Mouse (Mus musculus) forebrain, embryonic 13.5 days (tissue): ENCODE data around the gene Gsta1. TPM values are rescaled to one million over a fixed set of nuclear protein-coding genes. Genes with fewer than 3 reads are reported as not detected.
"Not testable (repeated sequence)": the region's sequence is repeated elsewhere in the genome, so short reads cannot be mapped to it uniquely, and the experiment has no call there.

Source experiments
- ATAC-seq: fragments of 200-750 bp; cut with Nextera tagmentation; 2 replicates; pipeline ENCODE4 v1.8.0; 2017
- H3K27ac ChIP-seq: fragments of 300-500 bp; sonication (generic); 2 replicates; pipeline ENCODE4 v1.5.1; 2015; ENCODE audit warnings: inconsistent platforms, mild to moderate bottlenecking, moderate library complexity
- H3K27me3 ChIP-seq: fragments of 300-500 bp; sonication (generic); 2 replicates; pipeline ENCODE4 v1.6.1; 2015; ENCODE audit warnings: mild to moderate bottlenecking, inconsistent platforms
- H3K36me3 ChIP-seq: fragments of 300-500 bp; sonication (generic); 2 replicates; pipeline ENCODE4 v1.6.1; 2015; ENCODE audit warnings: mild to moderate bottlenecking, inconsistent platforms; ENCODE audit not compliant: poor library complexity, severe bottlenecking
- H3K4me1 ChIP-seq: fragments of 300-500 bp; sonication (generic); 2 replicates; pipeline ENCODE4 v1.6.1; 2015; ENCODE audit warnings: inconsistent platforms
- H3K4me2 ChIP-seq: fragments of 300-500 bp; sonication (generic); 2 replicates; pipeline ENCODE4 v1.6.1; 2015; ENCODE audit warnings: inconsistent platforms, mild to moderate bottlenecking, moderate library complexity
- H3K4me3 ChIP-seq: fragments of 300-500 bp; sonication (generic); 2 replicates; pipeline ENCODE4 v1.5.1; 2015; ENCODE audit warnings: mild to moderate bottlenecking, inconsistent platforms
- H3K9ac ChIP-seq: fragments of 300-500 bp; sonication (generic); 2 replicates; pipeline ENCODE4 v1.6.1; 2015; ENCODE audit warnings: mild to moderate bottlenecking, inconsistent platforms
- H3K9me3 ChIP-seq: fragments of 300-500 bp; sonication (generic); replicated peaks from 2 replicates; pipeline ENCODE4 v1.6.1; 2016; ENCODE audit warnings: inconsistent platforms
- WGBS: fragments of 180-500 bp; shearing (Covaris S2); methylation state at CpG from one replicate; pipeline ENCODE4 v1.1.7; 2015; 5-methylcytosine and 5-hydroxymethylcytosine counted together
- polyA plus RNA-seq: library from polyadenylated mRNA; unstranded; fragments of >200 nt; fragmentation: Nextera tagmentation; extraction: Ambion mirVana; gene quantifications from 2 replicates; pipeline ENCODE4 v1.2.1, GENCODE M21; 2015

Gsta1 gene
- polyA plus RNA-seq, 1 experiment from 2014 or later, result not detected

DNA sequence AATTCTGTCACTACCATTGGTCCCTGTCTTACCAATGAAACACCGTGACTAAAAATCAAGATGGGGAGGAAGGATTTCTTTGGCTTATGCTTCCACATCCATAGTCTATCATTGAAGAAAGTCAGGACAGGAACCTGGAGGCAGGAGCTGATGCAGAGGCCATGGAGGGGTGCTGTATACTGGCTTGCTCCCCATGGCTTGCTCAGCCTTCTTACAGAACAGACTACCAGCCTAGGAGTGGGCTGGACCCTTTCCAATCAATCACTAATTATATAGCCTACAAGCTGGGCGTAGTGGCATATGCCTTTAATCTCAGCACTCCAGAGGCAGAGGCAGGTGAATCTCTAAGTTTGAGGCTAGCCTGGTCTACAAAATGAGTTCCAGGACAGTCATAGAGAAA is 19.6 kb upstream of the Gsta1 start:
- no peak overlapping the region for H3K9ac ChIP-seq
- WGBS, result 100% methylated on average over 2 of the region's 2 CpGs
- no peak overlapping the region for H3K27ac ChIP-seq
- 0 out of 2 replicates have a peak, but pooled peaks cover 2% of the 10 kb centered on the region for H3K9me3 ChIP-seq
- H3K4me3 ChIP-seq, result no peak overlapping the region
- no peaks in the 10 kb centered on the region for H3K4me1 ChIP-seq
- H3K27me3 ChIP-seq, result no peaks in the 10 kb centered on the region
- H3K36me3 ChIP-seq, result no peaks in the 10 kb centered on the region
- ATAC-seq, result no peak
- H3K4me2 ChIP-seq, result no peak overlapping the region

DNA sequence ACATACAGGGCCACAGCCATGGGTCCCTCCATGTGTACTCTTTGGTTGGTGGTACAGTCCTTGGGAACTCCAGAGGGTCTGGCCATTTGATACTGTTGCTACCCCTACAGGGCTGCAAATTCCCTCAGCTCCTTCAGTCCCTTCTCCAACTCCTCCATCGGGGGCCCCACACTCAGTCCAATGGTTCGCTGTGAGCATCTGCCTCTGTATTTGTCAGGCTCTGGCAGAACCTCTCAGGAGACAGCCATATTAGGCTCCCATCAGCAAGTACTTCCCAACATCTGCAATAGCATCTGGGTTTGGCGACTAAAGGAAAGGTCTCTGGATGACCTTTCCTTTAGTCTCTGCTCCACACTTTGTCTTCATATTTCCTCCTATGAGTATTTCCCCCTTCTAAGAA is 18.9 kb upstream of the Gsta1 start:
- no peak overlapping the region for H3K9ac ChIP-seq
- no peak for ATAC-seq
- H3K9me3 ChIP-seq, result 0 out of 2 replicates have a peak, but pooled peaks cover 2% of the 10 kb centered on the region
- 96% methylated on average over 3 of the region's 3 CpGs for WGBS
- H3K4me2 ChIP-seq, result no peak overlapping the region
- H3K4me1 ChIP-seq, result no peaks in the 10 kb centered on the region
- no peaks in the 10 kb centered on the region for H3K27me3 ChIP-seq
- no peaks in the 10 kb centered on the region for H3K36me3 ChIP-seq
- H3K4me3 ChIP-seq, result no peak overlapping the region
- H3K27ac ChIP-seq, result no peak overlapping the region

DNA sequence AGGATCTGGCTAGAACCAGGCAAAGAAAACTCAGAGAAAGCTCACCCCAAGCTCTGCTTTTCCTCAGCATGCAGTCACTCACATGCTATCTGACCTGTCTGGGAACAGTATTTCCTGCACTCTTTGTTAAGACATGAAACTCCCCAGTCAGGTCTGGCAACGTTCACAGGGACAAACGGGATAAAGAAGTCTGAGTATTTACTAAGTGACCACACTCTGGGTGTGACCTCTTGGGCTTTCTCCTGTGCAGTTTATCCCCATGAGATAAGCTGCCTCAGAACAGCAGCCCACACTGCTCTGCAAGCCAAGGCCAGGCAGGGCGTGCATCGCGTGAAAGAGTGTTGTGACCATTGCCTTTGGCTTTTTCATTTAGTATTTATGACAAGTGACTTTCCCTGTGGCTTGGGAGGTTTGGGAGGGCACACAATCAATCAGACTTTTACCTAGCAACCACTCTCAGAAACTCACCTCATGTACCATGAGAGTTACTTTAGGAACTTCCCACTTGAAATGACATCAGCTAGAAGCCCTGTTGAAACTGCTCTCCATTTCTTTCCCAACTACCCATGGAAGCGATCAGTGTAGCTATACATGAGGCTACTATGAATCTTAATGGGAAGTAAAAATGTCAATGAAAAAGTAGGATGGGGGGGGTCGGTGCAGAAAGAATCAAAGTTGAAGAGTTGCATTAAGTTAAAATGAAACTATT is 18.0 kb upstream of the Gsta1 start:
- Histone ChIP-seq H3K36me3 (no peaks in the 10 kb centered on the region), H3K27me3 (no peaks in the 10 kb centered on the region), H3K4me1 (no peaks in the 10 kb centered on the region), H3K9me3 (0 out of 2 replicates have a peak, but pooled peaks cover 2% of the 10 kb centered on the region), H3K27ac (no peak overlapping the region), H3K4me3 (no peak overlapping the region), H3K9ac (no peak overlapping the region), H3K4me2 (no peak overlapping the region)
- ATAC-seq, result no peak
- 87% methylated on average over 7 of the region's 7 CpGs for WGBS

DNA sequence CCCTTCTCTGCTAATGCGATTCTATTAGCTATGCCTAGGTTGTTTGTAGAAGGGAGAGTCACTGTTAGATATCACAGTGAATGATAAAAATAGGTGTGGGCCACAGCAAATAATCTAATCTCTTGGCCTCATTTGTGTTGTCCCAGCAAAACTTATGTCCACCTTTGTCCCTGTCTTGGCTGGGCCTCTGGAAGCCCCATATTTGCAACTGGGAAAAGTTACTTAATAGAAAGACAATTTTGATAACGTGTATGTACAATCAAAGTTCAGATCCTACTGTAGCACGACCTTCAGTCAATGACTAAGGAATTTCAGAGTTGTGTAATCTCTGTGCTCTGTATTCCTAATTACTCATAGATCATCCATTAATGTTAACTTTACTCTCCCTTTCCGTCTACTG is 13.4 kb upstream of the Gsta1 start:
- 81% methylated on average over 4 of the region's 4 CpGs for WGBS
- no peak overlapping the region for H3K27ac ChIP-seq

DNA sequence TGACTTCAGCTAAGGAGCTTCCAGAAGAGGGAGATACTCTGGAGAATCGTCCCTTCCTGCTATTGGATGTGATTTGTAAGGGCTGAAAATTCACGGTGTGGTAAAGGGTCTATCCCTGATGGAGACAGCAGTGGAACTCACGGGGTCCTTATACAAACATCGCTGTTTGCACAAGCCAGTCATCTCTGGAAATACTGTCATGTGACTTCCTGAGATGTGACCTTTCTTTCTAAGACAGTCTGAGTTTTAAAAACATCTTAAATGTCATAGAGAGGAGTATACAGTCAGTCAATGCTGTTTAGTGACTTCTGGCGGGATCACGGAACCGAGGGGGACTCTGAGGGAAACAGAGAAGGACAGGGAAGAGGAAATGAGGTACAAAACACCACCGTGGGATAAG is 7.8 kb upstream of the Gsta1 start:
- no peak overlapping the region for H3K27ac ChIP-seq
- no peak overlapping the region for H3K4me3 ChIP-seq
- 89% methylated on average over 8 of the region's 8 CpGs for whole genome bisulfite sequencing
- H3K9me3 ChIP-seq, result no peaks in the 10 kb centered on the region
- no peaks in the 10 kb centered on the region for H3K27me3 ChIP-seq
- no peak for ATAC-seq
- H3K9ac ChIP-seq, result no peak overlapping the region
- H3K4me2 ChIP-seq, result no peak overlapping the region
- no peaks in the 10 kb centered on the region for H3K36me3 ChIP-seq
- no peaks in the 10 kb centered on the region for H3K4me1 ChIP-seq

More for the DNA sequence above, 13.4 kb upstream of the Gsta1 start:
- Histone ChIP-seq H3K9ac (no peak overlapping the region), H3K4me2 (no peak overlapping the region), H3K4me1 (no peaks in the 10 kb centered on the region), H3K4me3 (no peak overlapping the region), H3K9me3 (0 out of 2 replicates have a peak, but pooled peaks cover 2% of the 10 kb centered on the region), H3K27me3 (no peaks in the 10 kb centered on the region), H3K36me3 (no peaks in the 10 kb centered on the region)
- ATAC-seq, result no peak

DNA sequence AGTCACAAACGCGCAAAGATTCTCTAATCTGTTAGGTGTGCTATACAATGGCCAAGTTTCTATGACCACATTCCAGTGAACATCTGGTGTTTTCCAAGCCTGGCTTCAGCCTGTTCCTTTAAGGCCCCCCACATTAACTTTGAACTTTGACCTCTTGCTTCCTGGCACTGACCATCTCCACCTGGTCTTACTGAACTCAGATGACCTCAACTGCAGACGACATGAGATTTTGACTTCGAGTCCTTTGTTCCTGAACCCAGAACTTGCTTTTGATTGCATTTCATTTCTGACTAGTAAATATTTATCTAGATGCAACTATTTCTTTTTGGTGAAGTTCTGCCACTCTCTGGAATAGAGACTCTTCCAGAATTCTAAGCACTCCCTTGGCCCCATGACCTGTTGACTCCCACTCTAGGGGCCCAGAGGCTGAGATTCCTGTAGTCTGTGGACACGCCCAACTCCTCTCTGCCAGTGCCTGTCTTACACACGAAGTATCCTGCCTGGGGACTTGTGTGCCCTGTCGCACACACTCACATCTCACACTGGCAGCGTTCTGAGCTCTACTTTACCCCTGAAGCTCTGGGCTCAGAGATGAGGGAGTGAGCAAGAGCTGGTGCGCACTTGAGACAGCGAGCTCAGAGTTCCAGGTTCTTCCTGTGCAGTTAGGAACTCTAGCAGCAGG is 7.1 kb upstream of the Gsta1 start:
- H3K9ac ChIP-seq, result no peak overlapping the region
- H3K27me3 ChIP-seq, result no peaks in the 10 kb centered on the region
- no peak for ATAC-seq
- H3K36me3 ChIP-seq, result no peaks in the 10 kb centered on the region
- H3K4me2 ChIP-seq, result no peak overlapping the region
- H3K27ac ChIP-seq, result no peak overlapping the region
- 87% methylated on average over 10 of the region's 10 CpGs for WGBS
- H3K4me1 ChIP-seq, result no peaks in the 10 kb centered on the region
- no peak overlapping the region for H3K4me3 ChIP-seq
- H3K9me3 ChIP-seq, result no peaks in the 10 kb centered on the region

DNA sequence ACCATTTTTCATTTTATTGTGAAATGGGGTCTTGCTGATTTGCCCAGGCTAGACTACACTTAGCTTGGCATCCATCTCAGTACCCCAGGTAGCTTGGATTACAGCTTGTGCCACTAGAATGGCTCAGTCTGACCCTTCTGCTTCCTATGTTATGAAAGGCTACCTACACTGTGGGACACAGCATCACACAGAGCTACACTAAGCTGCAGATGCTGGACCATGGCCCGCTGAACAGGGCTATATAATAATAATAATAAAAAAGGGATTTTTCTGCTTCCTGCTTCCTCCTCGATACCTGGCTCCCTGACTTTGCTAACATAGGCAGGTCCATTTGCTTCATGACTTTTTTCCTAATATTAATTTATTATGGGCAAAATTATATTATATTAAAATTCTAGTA is 6.0 kb upstream of the Gsta1 start:
- ATAC-seq, result no peak
- WGBS, result 92% methylated on average over 2 of the region's 2 CpGs
- no peaks in the 10 kb centered on the region for H3K27me3 ChIP-seq
- no peak overlapping the region for H3K27ac ChIP-seq
- H3K36me3 ChIP-seq, result no peaks in the 10 kb centered on the region
- H3K9me3 ChIP-seq, result no peaks in the 10 kb centered on the region
- H3K4me2 ChIP-seq, result no peak overlapping the region
- no peaks in the 10 kb centered on the region for H3K4me1 ChIP-seq
- H3K9ac ChIP-seq, result no peak overlapping the region
- no peak overlapping the region for H3K4me3 ChIP-seq

DNA sequence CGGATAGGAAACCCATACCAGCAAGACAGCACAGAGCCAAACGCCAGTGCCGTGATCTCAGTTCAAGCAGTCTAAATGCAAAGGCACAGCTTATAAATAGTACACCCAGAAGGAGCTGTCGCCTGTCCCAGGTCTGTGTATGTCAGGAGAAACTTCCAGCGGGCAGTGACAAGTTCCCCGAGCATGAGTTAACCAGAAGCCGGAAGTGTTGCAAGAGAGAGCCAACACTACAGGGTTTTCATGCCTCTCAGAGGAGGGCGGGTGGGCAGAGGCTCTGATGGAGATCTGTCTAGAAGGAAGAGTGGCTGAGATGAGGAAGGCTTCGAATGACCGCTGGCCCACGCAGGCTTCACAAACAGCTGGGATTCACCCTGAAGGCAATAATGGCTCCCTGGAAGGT is 5.2 kb upstream of the Gsta1 start:
- H3K9ac ChIP-seq, result no peak overlapping the region
- no peaks in the 10 kb centered on the region for H3K27me3 ChIP-seq
- no peak overlapping the region for H3K27ac ChIP-seq
- H3K36me3 ChIP-seq, result no peaks in the 10 kb centered on the region
- H3K4me3 ChIP-seq, result no peak overlapping the region
- H3K4me1 ChIP-seq, result no peaks in the 10 kb centered on the region
- no peak overlapping the region for H3K4me2 ChIP-seq
- no peak for ATAC-seq
- no peaks in the 10 kb centered on the region for H3K9me3 ChIP-seq
- 89% methylated on average over 11 of the region's 11 CpGs for WGBS

DNA sequence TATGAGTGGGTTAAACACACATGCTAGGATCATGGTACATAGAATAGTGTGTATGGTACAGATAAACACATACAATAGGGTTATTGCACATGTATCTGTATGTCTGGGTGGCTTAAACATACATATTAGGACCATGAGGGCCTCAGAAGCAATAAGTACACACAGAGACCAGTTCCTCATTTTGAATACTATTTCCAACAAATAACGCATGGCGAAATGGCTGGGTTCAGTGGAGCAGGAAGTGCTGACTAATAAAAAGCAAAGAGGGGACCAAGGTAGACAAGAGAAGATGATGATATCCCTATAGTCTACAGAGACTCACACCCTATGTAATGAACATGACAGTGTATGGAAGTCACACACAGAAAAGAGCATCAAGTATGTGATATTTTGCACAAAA is 2.3 kb upstream of the Gsta1 start:
- no peak for ATAC-seq
- Histone ChIP-seq H3K27me3 (no peaks in the 10 kb centered on the region), H3K27ac (no peak overlapping the region), H3K4me3 (no peak overlapping the region), H3K4me2 (no peak overlapping the region), H3K4me1 (no peaks in the 10 kb centered on the region), H3K9ac (no peak overlapping the region), H3K9me3 (no peaks in the 10 kb centered on the region), H3K36me3 (no peaks in the 10 kb centered on the region)
- WGBS, result 94% methylated on average over 2 of the region's 2 CpGs

DNA sequence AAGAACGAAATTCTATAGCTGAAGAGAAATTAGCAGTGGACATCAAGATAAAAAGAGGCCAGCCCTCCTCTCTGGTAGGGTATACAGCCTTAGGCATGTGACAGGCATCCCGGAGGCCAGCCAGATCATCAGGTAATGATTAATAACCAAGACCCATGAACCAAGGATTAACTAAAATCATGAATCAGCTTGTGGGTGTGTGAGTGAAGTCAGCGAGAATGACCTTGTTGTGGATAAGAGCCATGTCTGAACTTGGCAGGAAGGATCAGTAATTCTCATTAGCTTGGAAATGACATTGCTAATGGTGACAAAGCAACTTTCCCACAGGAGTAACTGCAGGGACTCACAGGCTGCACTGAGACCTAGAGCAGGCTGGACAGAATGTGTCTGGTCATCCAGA is 798 bp upstream of the Gsta1 start:
- not testable (repeated sequence) for H3K27ac ChIP-seq, H3K9me3 ChIP-seq, H3K4me2 ChIP-seq, H3K4me1 ChIP-seq, H3K9ac ChIP-seq, H3K27me3 ChIP-seq, H3K4me3 ChIP-seq, ATAC-seq, H3K36me3 ChIP-seq
- WGBS, result 67% methylated on average over 3 of the region's 3 CpGs

DNA sequence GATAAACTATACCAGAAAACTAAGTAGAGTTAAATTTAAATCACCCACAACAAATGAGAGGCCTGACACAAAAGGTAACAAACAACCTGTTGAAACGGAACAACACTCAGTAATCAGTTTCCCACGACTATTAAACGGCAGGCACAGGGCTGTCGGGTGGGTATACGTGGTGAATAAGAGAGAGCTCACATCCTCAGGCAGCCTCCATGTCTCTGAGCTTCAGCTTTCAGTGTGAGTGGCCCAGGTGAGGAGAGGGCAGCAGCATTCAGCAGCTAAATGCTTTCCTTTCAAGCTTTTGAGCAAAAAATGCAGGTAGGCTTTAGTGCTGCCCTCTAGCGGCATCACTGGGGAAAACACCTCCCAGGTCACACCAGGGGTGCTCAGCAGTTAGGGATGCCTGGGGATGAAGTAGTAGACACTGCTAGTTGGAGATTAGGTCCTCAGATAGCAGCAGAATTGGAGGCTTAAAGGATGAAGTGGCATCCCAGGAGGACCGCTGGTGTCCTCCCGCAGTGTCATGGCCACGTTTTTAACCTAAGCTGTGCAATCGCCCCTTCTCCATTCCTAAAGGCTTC is 2.8 kb downstream of the Gsta1 start:
- H3K9ac ChIP-seq, H3K36me3 ChIP-seq, H3K4me1 ChIP-seq, H3K27ac ChIP-seq, H3K4me2 ChIP-seq, H3K27me3 ChIP-seq, H3K4me3 ChIP-seq, H3K9me3 ChIP-seq: not testable (repeated sequence)
- peak; percentile 41; the same call in 1 of the 2 replicates for ATAC-seq
- WGBS, result no CpG with 5 or more reads among the region's 10 CpGs

DNA sequence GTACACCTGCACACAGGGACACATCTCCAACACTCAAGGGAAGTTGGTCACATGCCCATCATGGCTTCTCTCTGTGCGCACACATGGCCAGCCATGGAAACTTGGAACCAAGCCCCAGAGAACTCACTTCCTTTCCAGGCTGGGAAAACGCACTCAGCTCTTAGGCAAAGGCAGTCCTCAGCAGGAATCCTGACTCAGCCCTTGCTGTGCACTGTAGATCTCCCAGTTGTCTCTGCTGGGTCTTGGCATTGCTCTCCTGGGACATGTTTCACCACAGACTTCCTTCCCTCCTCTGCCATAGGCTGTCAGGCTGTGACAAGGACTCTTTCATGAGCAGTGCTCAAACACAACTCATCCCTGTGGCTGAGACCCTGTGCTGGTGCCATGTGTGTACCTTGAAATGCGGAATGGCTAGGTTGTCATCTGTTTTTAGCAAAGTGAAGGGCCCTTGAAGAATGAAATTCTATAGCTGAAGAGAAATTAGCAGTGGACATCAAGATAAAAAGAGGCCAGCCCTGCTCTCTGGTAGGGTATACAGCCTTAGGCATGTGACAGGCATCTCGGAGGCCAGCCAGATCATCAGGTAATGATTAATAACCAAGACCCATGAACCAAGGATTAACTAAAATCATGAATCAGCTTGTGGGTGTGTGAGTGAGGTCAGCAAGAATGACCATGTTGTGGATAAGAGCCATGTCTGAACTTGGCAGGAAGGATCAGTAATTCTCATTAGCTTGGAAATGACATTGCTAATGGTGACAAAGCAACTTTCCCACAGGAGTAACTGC is 25.4 kb downstream of the Gsta1 start:
- H3K27me3 ChIP-seq, H3K4me1 ChIP-seq, H3K4me3 ChIP-seq, ATAC-seq, H3K27ac ChIP-seq, H3K4me2 ChIP-seq, H3K9me3 ChIP-seq, H3K36me3 ChIP-seq, H3K9ac ChIP-seq: not testable (repeated sequence)
- WGBS, result 75% methylated on average over 4 of the region's 4 CpGs
